Mouse (Mus musculus) T-cell, adult 2 months (primary cell): Measurements from ENCODE around the gene Wdr53.
"Not testable (repeated sequence)": the region's sequence is repeated elsewhere in the genome, so short reads cannot be mapped to it uniquely, and the experiment has no call there.

ENCODE experiments used
- DNase-seq: peaks from one replicate; pipeline ENCODE4 v3.0.0; 2022; ENCODE audit warnings: low spot score

Gene Wdr53

GRCm38 (mm10) chr16:32278396-32278795 lies 31.4 kb downstream of the Wdr53 start:
- no peak for DNase-seq

GRCm38 (mm10) chr16:32280211-32280610 lies 33.2 kb downstream of the Wdr53 start:
- no peak for DNase-seq

- DNase-seq, result no peak
Measured at GRCm38 (mm10) chr16:32282608-32283007, 35.6 kb downstream of the Wdr53 start.

GRCm38 (mm10) chr16:32291821-32292220 lies 44.8 kb downstream of the Wdr53 start:
- DNase-seq, result no peak

GRCm38 (mm10) chr16:32299617-32300016 lies 52.6 kb downstream of the Wdr53 start:
- not testable (repeated sequence) for DNase-seq

GRCm38 (mm10) chr16:32303046-32303445 lies 56.0 kb downstream of the Wdr53 start:
- DNase-seq, result no peak

GRCm38 (mm10) chr16:32303886-32304285 lies 56.9 kb downstream of the Wdr53 start:
- DNase-seq, result no peak
